Mouse (Mus musculus) megakaryocyte, embryonic 14.5 days (primary cell): Measurements from ENCODE around the gene Brd9.

Experiments used
- FLI1 ChIP-seq: IDR thresholded peaks from 2 replicates; pipeline ENCODE4 v1.6.1; 2012; ENCODE audit warnings: low read length, inconsistent platforms, mixed read lengths
- GATA1 ChIP-seq: IDR thresholded peaks from 3 replicates; pipeline ENCODE4 v1.6.1; 2012; ENCODE audit warnings: mixed read lengths, low read length, inconsistent platforms, borderline replicate concordance

DNA sequence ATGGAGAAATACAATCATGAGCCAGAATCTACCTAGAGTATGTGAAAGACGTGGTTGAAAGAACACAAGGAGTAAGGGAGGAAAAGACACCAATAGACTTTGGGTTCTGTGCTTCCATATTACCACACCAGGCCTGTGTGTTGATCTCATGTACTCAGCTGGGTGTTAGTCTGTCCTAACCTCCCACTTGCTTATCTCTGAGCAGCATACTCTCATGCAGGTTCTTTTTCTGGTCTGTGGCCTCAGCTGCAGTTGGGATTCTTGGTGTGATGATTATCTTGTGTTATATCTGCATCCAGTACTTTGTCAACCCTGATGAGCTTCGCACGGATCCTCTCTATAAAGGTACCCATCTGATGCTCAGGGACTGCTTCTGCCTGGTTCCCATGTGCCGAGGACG lies 39.3 kb downstream of the Brd9 start:
- TF ChIP-seq GATA1 (no peak), FLI1 (no peak)
